Mouse (Mus musculus): ENCODE results near the gene Mslnl. TPM values are rescaled to one million over a fixed set of nuclear protein-coding genes. Genes with fewer than 3 reads are reported as not detected.
A peak's percentile ranks its signal among the peaks of the same experiment; 100 is the strongest.

The Mslnl gene
- polyA plus RNA-seq, 1 experiment from 2014 or later = not detected

GRCm38 (mm10) chr17:25786280-25786679 is 50.4 kb downstream of the Mslnl start, which contains the start of gene Ccdc78:
Gene Ccdc78, plus strand, starts transcription at chr17:25786580.
- peaks cover 4% of the 10 kb centered on the region; the same call in 1 of the 2 replicates for H3K36me3 ChIP-seq (ENCODE audit: control insufficient read depth, insufficient read depth)

GRCm38 (mm10) chr17:25786781-25787504 is 51.1 kb downstream of the Mslnl start:
- Histone ChIP-seq H3K36me3 (ENCODE audit: control insufficient read depth, insufficient read depth) (no peaks in the 10 kb centered on the region), H3K9ac (ENCODE audit: low read depth, low read length) (no peak overlapping the region), H3K9me3 (replicated peaks; ENCODE audit: control insufficient read depth, low read length) (no peaks in the 10 kb centered on the region), H3K27me3 (ENCODE audit: control insufficient read depth, insufficient read depth, low read depth, low read length) (no peaks in the 10 kb centered on the region), H3K4me2 (ENCODE audit: low read depth, low read length) (no peak overlapping the region), H3K4me3 (ENCODE audit: low read depth, low read length) (no peak overlapping the region), H3K4me1 (ENCODE audit: control insufficient read depth, low read depth, low read length) (peaks cover 14% of the 10 kb centered on the region), H3K27ac (ENCODE audit: low read length) (no peak overlapping the region)
- WGBS (ENCODE audit: insufficient replicate concordance) = 82% methylated on average over 9 of the region's 9 CpGs
- no peak for ATAC-seq (ENCODE audit: low read depth)

More at GRCm38 (mm10) chr17:25786280-25786679, 50.4 kb downstream of the Mslnl start, which contains the start of gene Ccdc78:
- 66% methylated on average over 3 of the region's 3 CpGs for WGBS (ENCODE audit: insufficient replicate concordance)
- Histone ChIP-seq H3K9ac (ENCODE audit: low read depth, low read length) (peak within 1 kb of the TSS; percentile 71), H3K4me1 (ENCODE audit: control insufficient read depth, low read depth, low read length) (peaks cover 11% of the 10 kb centered on the region), H3K4me3 (ENCODE audit: low read depth, low read length) (peak within 1 kb of the TSS; percentile 76), H3K9me3 (replicated peaks; ENCODE audit: control insufficient read depth, low read length) (no peaks in the 10 kb centered on the region), H3K27ac (ENCODE audit: low read length) (peak within 1 kb of the TSS; percentile 54), H3K27me3 (ENCODE audit: control insufficient read depth, insufficient read depth, low read depth, low read length) (no peaks in the 10 kb centered on the region), H3K4me2 (ENCODE audit: low read depth, low read length) (peak within 1 kb of the TSS; percentile 69)
- ATAC-seq (ENCODE audit: low read depth) = no peak

- no peak for ATAC-seq (ENCODE audit: low read depth)
- Histone ChIP-seq H3K36me3 (ENCODE audit: control insufficient read depth, insufficient read depth) (no peaks in the 10 kb centered on the region), H3K9ac (ENCODE audit: low read depth, low read length) (peak overlapping the region; percentile 78), H3K4me2 (ENCODE audit: low read depth, low read length) (peak overlapping the region; percentile 91), H3K9me3 (replicated peaks; ENCODE audit: control insufficient read depth, low read length) (no peaks in the 10 kb centered on the region), H3K27me3 (ENCODE audit: control insufficient read depth, insufficient read depth, low read depth, low read length) (no peaks in the 10 kb centered on the region), H3K27ac (ENCODE audit: low read length) (peak overlapping the region; percentile 92), H3K4me3 (ENCODE audit: low read depth, low read length) (peak overlapping the region; percentile 86), H3K4me1 (ENCODE audit: control insufficient read depth, low read depth, low read length) (peaks cover 31% of the 10 kb centered on the region)
- 27% methylated on average over 19 of the region's 19 CpGs for WGBS (ENCODE audit: insufficient replicate concordance)
Measured at GRCm38 (mm10) chr17:25791320-25791842, 55.5 kb downstream of the Mslnl start.

- H3K4me2 ChIP-seq (ENCODE audit: low read depth, low read length) = peak overlapping the region; percentile 91
- under 1% methylated on average over 45 of the region's 45 CpGs for WGBS (ENCODE audit: insufficient replicate concordance)
- no peaks in the 10 kb centered on the region for H3K9me3 ChIP-seq (replicated peaks; ENCODE audit: control insufficient read depth, low read length)
- H3K4me1 ChIP-seq (ENCODE audit: control insufficient read depth, low read depth, low read length) = peaks cover 33% of the 10 kb centered on the region
- H3K27ac ChIP-seq (ENCODE audit: low read length) = peak overlapping the region; percentile 92
- no peaks in the 10 kb centered on the region for H3K27me3 ChIP-seq (ENCODE audit: control insufficient read depth, insufficient read depth, low read depth, low read length)
- peak overlapping the region; percentile 78 for H3K9ac ChIP-seq (ENCODE audit: low read depth, low read length)
- H3K4me3 ChIP-seq (ENCODE audit: low read depth, low read length) = peak overlapping the region; percentile 86
- H3K36me3 ChIP-seq (ENCODE audit: control insufficient read depth, insufficient read depth) = no peaks in the 10 kb centered on the region
- peak; percentile 66 for ATAC-seq (ENCODE audit: low read depth)
Measured at GRCm38 (mm10) chr17:25791843-25792527, 56.1 kb downstream of the Mslnl start.

GRCm38 (mm10) chr17:25792615-25793014 is 56.8 kb downstream of the Mslnl start, which contains the start of gene Fam173a:
Gene Fam173a, minus strand, starts transcription at chr17:25792901.
- 1% methylated on average over 14 of the region's 14 CpGs for WGBS (ENCODE audit: insufficient replicate concordance)
- Histone ChIP-seq H3K4me3 (ENCODE audit: low read depth, low read length) (peak within 1 kb of the TSS; percentile 86), H3K9me3 (replicated peaks; ENCODE audit: control insufficient read depth, low read length) (no peaks in the 10 kb centered on the region), H3K36me3 (ENCODE audit: control insufficient read depth, insufficient read depth) (no peaks in the 10 kb centered on the region), H3K4me2 (ENCODE audit: low read depth, low read length) (peak within 1 kb of the TSS; percentile 91), H3K4me1 (ENCODE audit: control insufficient read depth, low read depth, low read length) (peaks cover 38% of the 10 kb centered on the region), H3K27ac (ENCODE audit: low read length) (peak within 1 kb of the TSS; percentile 92), H3K27me3 (ENCODE audit: control insufficient read depth, insufficient read depth, low read depth, low read length) (no peaks in the 10 kb centered on the region), H3K9ac (ENCODE audit: low read depth, low read length) (peak within 1 kb of the TSS; percentile 78)
- ATAC-seq (ENCODE audit: low read depth) = peak; percentile 57

- H3K27ac ChIP-seq (ENCODE audit: low read length) = no peak overlapping the region
- H3K36me3 ChIP-seq (ENCODE audit: control insufficient read depth, insufficient read depth) = no peaks in the 10 kb centered on the region
- H3K9me3 ChIP-seq (replicated peaks; ENCODE audit: control insufficient read depth, low read length) = no peaks in the 10 kb centered on the region
- no peaks in the 10 kb centered on the region for H3K27me3 ChIP-seq (ENCODE audit: control insufficient read depth, insufficient read depth, low read depth, low read length)
- no peak for ATAC-seq (ENCODE audit: low read depth)
- H3K9ac ChIP-seq (ENCODE audit: low read depth, low read length) = no peak overlapping the region
- H3K4me1 ChIP-seq (ENCODE audit: control insufficient read depth, low read depth, low read length) = peaks cover 38% of the 10 kb centered on the region
- no peak overlapping the region for H3K4me3 ChIP-seq (ENCODE audit: low read depth, low read length)
- WGBS (ENCODE audit: insufficient replicate concordance) = 72% methylated on average over 13 of the region's 13 CpGs
- H3K4me2 ChIP-seq (ENCODE audit: low read depth, low read length) = no peak overlapping the region
Measured at GRCm38 (mm10) chr17:25794197-25794596, 58.4 kb downstream of the Mslnl start.

- no peak for ATAC-seq (ENCODE audit: low read depth)
- no peak overlapping the region for H3K4me3 ChIP-seq (ENCODE audit: low read depth, low read length)
- H3K27ac ChIP-seq (ENCODE audit: low read length) = no peak overlapping the region
- WGBS (ENCODE audit: insufficient replicate concordance) = 84% methylated on average over 17 of the region's 17 CpGs
- H3K4me1 ChIP-seq (ENCODE audit: control insufficient read depth, low read depth, low read length) = peaks cover 38% of the 10 kb centered on the region
- H3K36me3 ChIP-seq (ENCODE audit: control insufficient read depth, insufficient read depth) = no peaks in the 10 kb centered on the region
- H3K9me3 ChIP-seq (replicated peaks; ENCODE audit: control insufficient read depth, low read length) = no peaks in the 10 kb centered on the region
- H3K4me2 ChIP-seq (ENCODE audit: low read depth, low read length) = no peak overlapping the region
- no peaks in the 10 kb centered on the region for H3K27me3 ChIP-seq (ENCODE audit: control insufficient read depth, insufficient read depth, low read depth, low read length)
- H3K9ac ChIP-seq (ENCODE audit: low read depth, low read length) = no peak overlapping the region
Measured at GRCm38 (mm10) chr17:25794998-25795397, 59.2 kb downstream of the Mslnl start.

- WGBS (ENCODE audit: insufficient replicate concordance) = 45% methylated on average over 6 of the region's 6 CpGs
- Histone ChIP-seq H3K27ac (ENCODE audit: low read length) (no peak within 1 kb of the TSS), H3K4me2 (ENCODE audit: low read depth, low read length) (peak within 1 kb of the TSS; percentile 94), H3K4me1 (ENCODE audit: control insufficient read depth, low read depth, low read length) (peaks cover 38% of the 10 kb centered on the region), H3K9me3 (replicated peaks; ENCODE audit: control insufficient read depth, low read length) (no peaks in the 10 kb centered on the region), H3K9ac (ENCODE audit: low read depth, low read length) (peak within 1 kb of the TSS; percentile 74), H3K4me3 (ENCODE audit: low read depth, low read length) (peak within 1 kb of the TSS; percentile 86), H3K36me3 (ENCODE audit: control insufficient read depth, insufficient read depth) (no peaks in the 10 kb centered on the region), H3K27me3 (ENCODE audit: control insufficient read depth, insufficient read depth, low read depth, low read length) (no peaks in the 10 kb centered on the region)
- ATAC-seq (ENCODE audit: low read depth) = no peak
Measured at GRCm38 (mm10) chr17:25795609-25796092, 59.8 kb downstream of the Mslnl start, which contains the start of gene AC134908.4. Gene AC134908.4, minus strand, starts transcription at chr17:25795659.
